Comparison of ENCODE assay signal across 21 mouse cellular contexts in the genomic region with DNA sequence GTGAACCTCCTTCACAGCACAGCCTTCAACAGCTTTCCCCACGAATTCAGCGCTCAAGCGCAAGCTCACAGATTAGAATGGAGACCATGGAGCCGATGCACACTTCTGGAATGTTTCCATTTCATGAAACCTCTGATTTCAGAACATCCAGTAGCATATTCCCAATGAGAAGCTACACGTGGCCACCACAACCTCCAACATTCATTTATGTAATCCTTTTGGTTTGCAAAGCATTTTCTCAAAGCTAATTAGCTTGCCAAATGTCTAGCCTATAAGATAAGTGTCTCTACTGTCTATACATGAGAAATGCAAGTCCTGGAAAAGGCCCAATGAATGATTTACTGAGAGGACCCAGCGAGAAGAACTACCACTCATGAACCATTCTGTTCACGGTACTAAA.
DNase-seq lines count a peak whose midpoint lies in the region; ATAC-seq lines count a peak whose summit lies in the region.
"Had no signal": no experiment of that assay in that cellular context is flagged by ENCODE, and none has a peak within 500 bp of the region (broad histone marks: within the 10 kb centered on the region; RNA-seq: fewer than 3 reads in every experiment).

No protein-coding gene starts in this region.

- DNase-seq in frontal cortex, postnatal 10 days (ENCODE audit: low spot score in 2 of 2) = no peak
- DNase-seq in left cerebral cortex, adult 11 months (ENCODE audit: low spot score) = peak; percentile 46
- no peak for DNase-seq in left cerebral cortex, adult 8-10 months (ENCODE audit: low spot score in 2 of 2)
- DNase-seq in right cerebral cortex, adult 18-20 months = peak; percentile 48
- DNase-seq in right cerebral cortex, postnatal 36 days (ENCODE audit: low spot score in 2 of 2) = no peak
- no peak for DNase-seq in lung, postnatal 4 days
- DNase-seq: adrenal gland, postnatal 10 days; adrenal gland, postnatal 36 days; cerebellum, adult 11 months; cerebellum, adult 2 months; cerebellum, adult 9-11 months; embryo, embryonic 11 days; gastrocnemius, adult 2 months; gastrocnemius, postnatal 14 days; heart, adult 18-20 months; heart, postnatal 14 days; heart, postnatal 4 days had no signal

- peak; percentile 26 for ATAC-seq in frontal cortex, adult (ENCODE audit: low TSS enrichment)
- ATAC-seq: forebrain, embryonic 15.5 days; hindbrain, postnatal 0 days; Patski had no signal

Comparison
In these comparisons a context has a peak if more than half of its experiments do, and no peak if none do; other contexts are left out.
1. DNase-seq: peak in left cerebral cortex, adult 11 months (single experiment) and right cerebral cortex, adult 18-20 months (single experiment); none in frontal cortex, postnatal 10 days (0 of 2), left cerebral cortex, adult 8-10 months (0 of 2), right cerebral cortex, postnatal 36 days (0 of 2) and lung, postnatal 4 days (0 of 2).